Mouse (Mus musculus): ENCODE data around the gene Slc25a13. TPM values are rescaled to one million over a fixed set of nuclear protein-coding genes. Genes with fewer than 3 reads are reported as not detected.

Gene Slc25a13
- polyA plus RNA-seq (2015; fragmentation: Nextera tagmentation; extraction: Ambion mirVana), result 47.3 and 48.2 TPM in 2 replicates

DNA sequence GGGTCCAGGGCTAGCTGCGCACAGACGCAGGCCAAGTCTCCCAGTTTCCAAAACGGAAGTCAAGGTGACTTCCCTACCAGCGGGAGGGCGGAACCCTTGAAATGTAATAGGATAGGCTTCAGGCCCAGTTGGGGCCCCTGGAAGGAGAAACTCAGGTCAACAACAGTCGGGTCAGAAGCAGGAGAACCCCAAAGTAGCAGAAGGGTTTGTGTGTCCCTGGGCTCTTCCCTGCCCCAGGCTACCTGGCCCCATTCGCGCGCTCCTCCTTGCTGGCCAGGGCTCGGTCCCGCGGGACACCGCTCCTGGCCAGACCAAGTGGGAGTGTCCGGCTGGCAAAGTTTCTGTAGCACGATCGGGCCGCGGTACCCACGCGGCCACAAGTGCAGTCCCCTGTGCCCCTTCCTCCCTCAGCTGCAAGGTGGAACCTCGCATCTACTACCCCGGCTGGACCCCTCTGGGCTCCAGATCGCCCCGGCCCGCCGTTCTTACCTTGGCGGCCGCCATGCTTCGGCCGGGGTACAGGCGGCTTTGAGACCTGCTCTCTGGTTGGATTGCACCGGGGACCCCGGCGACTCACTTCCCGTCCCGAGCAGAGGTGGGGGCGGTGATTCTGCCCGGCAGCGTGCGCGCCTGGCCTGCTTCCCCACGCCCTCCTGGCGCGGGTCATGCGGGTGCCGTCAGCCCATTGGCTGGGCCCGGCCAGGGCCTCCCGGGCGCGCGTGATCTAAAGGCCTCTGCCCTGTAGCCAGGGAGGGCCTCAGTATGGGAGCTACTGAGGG, at the start of gene Slc25a13:
Gene Slc25a13 (minus strand): TSS at position 667 of the 779 bp plus-strand sequence.
- Histone ChIP-seq H3K9ac (peak within 1 kb of the TSS; percentile 77), H3K4me2 (replicated peaks) (peak within 1 kb of the TSS; percentile 84), H3K4me3 (replicated peaks) (peak within 1 kb of the TSS; percentile 71), H3K27ac (0 out of 2 replicates have a peak within 1 kb of the TSS, but pooled peaks have one; percentile 28), H3K4me1 (replicated peaks) (no peaks in the 10 kb centered on the region), H3K9me3 (no peaks in the 10 kb centered on the region), H3K36me3 (no peaks in the 10 kb centered on the region), H3K27me3 (replicated peaks) (no peaks in the 10 kb centered on the region)
- WGBS, result under 1% methylated on average over 51 of the region's 51 CpGs
- ATAC-seq, result peak; percentile 97

DNA sequence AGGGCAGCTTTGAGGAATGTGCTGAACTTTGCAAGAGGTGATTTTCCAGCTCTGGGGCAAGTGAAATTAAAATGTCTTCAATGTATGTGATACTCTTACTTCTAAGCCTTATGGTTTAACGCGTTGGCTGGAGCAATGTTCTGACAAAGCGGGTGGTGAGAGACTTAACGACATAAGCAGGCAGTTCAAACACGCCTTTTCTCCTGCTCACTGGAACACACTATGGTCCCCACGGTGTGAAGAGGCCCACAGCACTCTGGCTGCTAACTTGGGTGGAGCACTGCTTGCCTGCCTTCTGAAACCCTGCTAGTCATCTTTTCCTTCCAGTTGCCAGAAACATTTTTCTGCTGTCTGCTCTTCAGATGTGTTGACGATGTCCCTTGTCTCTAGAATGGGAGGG, 48.8 kb upstream of the Slc25a13 start:
- no peaks in the 10 kb centered on the region for H3K4me1 ChIP-seq (replicated peaks)
- 86% methylated on average over 7 of the region's 7 CpGs for WGBS
- no peak for ATAC-seq
- no peaks in the 10 kb centered on the region for H3K9me3 ChIP-seq
- H3K36me3 ChIP-seq, result no peaks in the 10 kb centered on the region
- H3K27ac ChIP-seq, result no peak overlapping the region
- H3K4me2 ChIP-seq (replicated peaks), result no peak overlapping the region
- H3K27me3 ChIP-seq (replicated peaks), result no peaks in the 10 kb centered on the region
- H3K9ac ChIP-seq, result no peak overlapping the region
- no peak overlapping the region for H3K4me3 ChIP-seq (replicated peaks)

DNA sequence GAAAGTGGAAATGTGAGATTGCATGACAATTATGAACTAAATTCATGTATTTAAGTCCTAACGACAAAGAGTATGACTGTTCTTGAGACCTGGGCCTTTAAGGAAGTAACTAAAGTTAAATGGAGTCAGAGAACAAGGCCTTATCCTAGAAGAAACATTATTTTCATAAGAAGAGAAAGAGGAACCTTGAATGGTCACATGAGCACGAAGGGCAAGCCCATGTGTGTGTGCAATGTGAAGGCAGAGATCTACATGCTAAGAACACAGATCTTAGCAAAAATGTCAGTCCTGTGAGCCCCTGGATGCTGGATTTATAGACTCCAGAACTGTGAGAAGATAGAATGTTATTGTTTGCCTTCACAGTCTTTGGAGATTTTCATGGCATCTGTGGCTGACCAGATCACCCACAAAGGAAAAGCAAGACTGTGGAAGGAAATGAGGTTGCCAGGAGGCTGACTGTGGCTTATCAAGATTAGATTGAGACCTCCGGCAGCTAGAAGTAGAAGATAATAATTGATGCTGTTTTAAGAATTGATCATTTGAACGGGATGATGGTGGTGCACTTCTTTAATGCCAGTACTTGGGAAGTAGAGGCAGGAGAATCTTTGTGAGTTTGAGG, 46.4 kb upstream of the Slc25a13 start:
- H3K9ac ChIP-seq, result no peak overlapping the region
- H3K27ac ChIP-seq, result no peak overlapping the region
- WGBS, result 80% methylated on average over 4 of the region's 4 CpGs
- H3K4me2 ChIP-seq (replicated peaks), result no peak overlapping the region
- no peak for ATAC-seq
- no peaks in the 10 kb centered on the region for H3K9me3 ChIP-seq
- H3K27me3 ChIP-seq (replicated peaks), result no peaks in the 10 kb centered on the region
- H3K4me1 ChIP-seq (replicated peaks), result no peaks in the 10 kb centered on the region
- no peaks in the 10 kb centered on the region for H3K36me3 ChIP-seq
- no peak overlapping the region for H3K4me3 ChIP-seq (replicated peaks)

DNA sequence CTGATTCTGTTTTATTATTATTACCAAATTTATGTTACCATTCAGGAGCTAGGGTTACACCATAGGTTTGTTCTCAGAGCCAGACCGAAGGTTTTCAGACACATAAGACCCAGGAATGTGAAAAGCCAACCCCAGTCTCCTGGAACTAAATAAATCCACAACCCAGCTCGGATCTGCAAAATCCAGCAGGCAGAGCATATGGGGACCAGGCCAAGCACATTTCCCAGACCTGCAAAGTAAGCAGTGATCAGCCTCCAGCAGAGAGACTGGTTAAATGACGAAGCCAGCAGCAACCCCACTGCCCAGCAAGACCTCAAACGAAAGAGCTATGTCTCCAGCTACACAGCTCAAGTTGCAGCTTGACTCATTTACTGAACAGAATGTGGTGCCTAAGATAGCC, 43.9 kb upstream of the Slc25a13 start:
- H3K36me3 ChIP-seq, result no peaks in the 10 kb centered on the region
- H3K27ac ChIP-seq, result no peak overlapping the region
- H3K9ac ChIP-seq, result no peak overlapping the region
- ATAC-seq, result no peak
- no peak overlapping the region for H3K4me2 ChIP-seq (replicated peaks)
- H3K27me3 ChIP-seq (replicated peaks), result no peaks in the 10 kb centered on the region
- no peaks in the 10 kb centered on the region for H3K9me3 ChIP-seq
- no peak overlapping the region for H3K4me3 ChIP-seq (replicated peaks)
- no peaks in the 10 kb centered on the region for H3K4me1 ChIP-seq (replicated peaks)
- WGBS, result 55% methylated on average over 4 of the region's 4 CpGs

DNA sequence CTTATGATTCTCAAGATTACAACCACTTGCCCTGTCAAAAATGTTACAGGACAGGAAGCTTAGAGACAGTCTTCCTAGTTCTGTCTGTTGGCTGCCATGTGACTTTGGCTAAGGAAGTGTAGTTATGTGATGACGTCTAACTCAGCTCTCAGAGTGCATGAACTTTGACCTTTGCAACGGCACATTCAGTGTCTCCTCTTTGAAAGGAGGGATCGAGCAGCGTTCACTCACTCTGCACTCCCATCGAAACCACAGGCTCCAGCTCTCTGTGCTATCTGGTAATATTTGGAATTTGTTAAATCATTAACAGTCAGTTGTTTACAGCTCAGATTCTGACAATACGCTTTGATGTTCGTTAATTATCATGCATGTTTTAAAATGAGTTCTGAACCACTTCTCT, 31.5 kb upstream of the Slc25a13 start:
- Histone ChIP-seq H3K9ac (no peak overlapping the region), H3K36me3 (no peaks in the 10 kb centered on the region), H3K4me2 (replicated peaks) (no peak overlapping the region), H3K4me3 (replicated peaks) (no peak overlapping the region), H3K27ac (no peak overlapping the region), H3K27me3 (replicated peaks) (no peaks in the 10 kb centered on the region), H3K9me3 (no peaks in the 10 kb centered on the region), H3K4me1 (replicated peaks) (no peaks in the 10 kb centered on the region)
- WGBS, result 47% methylated on average over 7 of the region's 7 CpGs
- ATAC-seq, result no peak

DNA sequence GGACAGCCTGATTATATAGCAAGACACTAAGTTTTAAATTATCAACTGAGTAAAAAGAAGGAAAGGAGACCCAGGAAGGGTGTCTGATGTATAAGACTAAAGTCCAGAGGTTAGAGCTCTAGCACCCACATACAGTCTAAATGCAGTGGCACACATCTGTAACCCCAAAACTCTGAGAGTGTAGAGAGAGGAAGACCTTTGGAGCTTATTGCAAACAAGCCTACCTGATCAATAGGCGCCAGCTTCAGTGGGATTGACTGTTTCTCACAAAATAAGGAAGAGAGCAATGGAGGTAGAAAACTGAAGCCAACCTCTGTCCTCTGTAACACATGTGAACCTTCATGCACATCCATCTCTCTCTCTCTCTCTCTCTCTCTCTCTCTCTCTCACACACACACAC, 26.9 kb upstream of the Slc25a13 start:
- Histone ChIP-seq H3K4me1 (replicated peaks) (no peaks in the 10 kb centered on the region), H3K9me3 (no peaks in the 10 kb centered on the region), H3K36me3 (no peaks in the 10 kb centered on the region), H3K27ac (no peak overlapping the region), H3K27me3 (replicated peaks) (no peaks in the 10 kb centered on the region), H3K4me3 (replicated peaks) (no peak overlapping the region), H3K9ac (no peak overlapping the region), H3K4me2 (replicated peaks) (no peak overlapping the region)
- WGBS, result 91% methylated on average over 1 of the region's 1 CpGs
- no peak for ATAC-seq

DNA sequence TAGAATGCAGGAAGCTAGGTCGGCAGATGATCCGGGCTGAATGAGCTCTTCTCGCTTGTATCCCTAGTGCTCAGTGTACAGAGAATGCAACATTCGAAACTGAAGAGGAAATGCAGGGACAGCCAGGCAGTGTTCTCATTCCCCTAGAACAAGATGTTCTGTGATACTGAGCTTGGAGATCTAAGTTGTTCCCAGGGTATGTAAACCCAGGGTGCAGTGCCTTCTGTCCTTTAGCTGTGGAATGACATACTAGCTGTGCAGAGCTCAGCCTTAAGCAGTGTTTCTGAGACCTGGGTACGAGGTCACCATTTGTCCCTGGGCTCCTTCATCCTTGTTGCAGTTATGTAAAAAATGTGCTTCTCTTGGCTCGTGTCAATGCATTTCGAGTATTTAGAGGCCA, 25.1 kb upstream of the Slc25a13 start:
- no peak for ATAC-seq
- H3K27ac ChIP-seq, result no peak overlapping the region
- no peaks in the 10 kb centered on the region for H3K27me3 ChIP-seq (replicated peaks)
- WGBS, result 65% methylated on average over 7 of the region's 7 CpGs
- H3K4me3 ChIP-seq (replicated peaks), result no peak overlapping the region
- H3K4me2 ChIP-seq (replicated peaks), result no peak overlapping the region
- no peaks in the 10 kb centered on the region for H3K9me3 ChIP-seq
- no peaks in the 10 kb centered on the region for H3K4me1 ChIP-seq (replicated peaks)
- no peak overlapping the region for H3K9ac ChIP-seq
- H3K36me3 ChIP-seq, result no peaks in the 10 kb centered on the region

DNA sequence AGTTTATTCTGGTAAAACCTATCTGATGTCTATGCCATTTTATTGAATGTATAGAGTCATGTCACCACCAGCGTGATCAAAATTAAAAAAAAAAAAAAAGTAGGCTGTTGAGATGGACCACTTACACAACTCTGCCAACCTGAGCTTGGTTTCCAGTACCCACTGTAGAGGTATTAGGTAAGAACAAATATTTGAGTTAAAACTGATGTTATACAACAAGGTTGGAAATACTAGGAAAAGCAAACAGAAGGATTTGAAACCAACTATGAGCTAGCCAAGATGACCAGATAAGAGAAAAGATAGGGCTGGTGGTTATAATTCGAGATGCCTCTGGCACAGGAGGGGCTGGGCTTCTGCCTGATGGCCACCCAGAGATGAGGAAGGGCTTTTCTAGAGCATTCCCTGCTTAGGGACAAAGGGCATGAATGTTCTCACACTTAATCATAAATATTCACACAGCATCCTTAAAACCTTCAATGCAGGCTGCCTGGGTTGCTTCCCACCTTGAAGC, 19.9 kb upstream of the Slc25a13 start:
- WGBS, result 88% methylated on average over 2 of the region's 2 CpGs
- Histone ChIP-seq H3K27ac (no peak overlapping the region), H3K4me1 (replicated peaks) (no peaks in the 10 kb centered on the region), H3K36me3 (no peaks in the 10 kb centered on the region), H3K9me3 (no peaks in the 10 kb centered on the region), H3K4me3 (replicated peaks) (no peak overlapping the region), H3K4me2 (replicated peaks) (no peak overlapping the region), H3K27me3 (replicated peaks) (no peaks in the 10 kb centered on the region), H3K9ac (no peak overlapping the region)
- ATAC-seq, result no peak

DNA sequence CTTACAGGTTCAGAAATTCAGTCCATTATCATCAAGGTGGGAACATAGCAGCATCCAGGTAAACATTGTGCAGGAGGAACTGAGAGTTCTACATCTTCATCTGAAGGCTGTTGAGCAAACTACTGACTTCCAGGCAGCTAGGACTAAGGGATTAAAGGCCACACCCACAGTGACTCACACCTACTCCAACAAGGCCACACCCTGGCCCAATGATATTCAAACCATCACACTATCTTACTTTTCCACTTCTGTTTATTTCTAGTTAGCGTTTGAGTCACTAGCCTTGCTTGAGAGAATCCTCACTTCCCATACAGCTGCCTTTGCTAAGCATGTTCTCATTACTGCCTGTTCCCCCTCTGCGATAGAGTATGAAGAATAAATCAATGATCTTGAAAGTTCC, 13.3 kb upstream of the Slc25a13 start:
- no peak overlapping the region for H3K4me2 ChIP-seq (replicated peaks)
- ATAC-seq, result no peak

DNA sequence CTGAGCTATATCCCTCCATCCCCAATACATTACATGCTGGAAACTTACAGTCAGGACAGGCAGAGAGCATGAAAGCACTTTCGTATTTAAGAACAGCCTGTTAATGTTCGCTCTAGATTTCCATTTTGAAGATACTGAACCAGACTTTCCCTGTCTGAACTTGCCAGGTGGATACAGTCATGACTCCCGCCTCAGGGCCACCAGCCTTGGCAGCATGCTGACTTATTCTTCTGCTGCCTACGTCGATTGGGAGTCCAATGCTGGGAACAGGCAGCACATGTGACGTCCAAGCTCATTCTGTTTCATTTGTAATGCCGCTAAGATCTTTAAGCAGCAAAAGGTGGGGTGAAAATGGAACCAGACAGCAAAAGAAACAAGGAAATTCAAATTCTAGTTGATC, 5.7 kb upstream of the Slc25a13 start:
- H3K4me2 ChIP-seq (replicated peaks), result no peak overlapping the region
- 65% methylated on average over 7 of the region's 7 CpGs for WGBS

More for the DNA sequence above, 13.3 kb upstream of the Slc25a13 start:
- Histone ChIP-seq H3K4me3 (replicated peaks) (no peak overlapping the region), H3K36me3 (no peaks in the 10 kb centered on the region), H3K27me3 (replicated peaks) (no peaks in the 10 kb centered on the region), H3K9me3 (no peaks in the 10 kb centered on the region), H3K4me1 (replicated peaks) (no peaks in the 10 kb centered on the region), H3K27ac (no peak overlapping the region), H3K9ac (no peak overlapping the region)
- 87% methylated on average over 2 of the region's 2 CpGs for WGBS

DNA sequence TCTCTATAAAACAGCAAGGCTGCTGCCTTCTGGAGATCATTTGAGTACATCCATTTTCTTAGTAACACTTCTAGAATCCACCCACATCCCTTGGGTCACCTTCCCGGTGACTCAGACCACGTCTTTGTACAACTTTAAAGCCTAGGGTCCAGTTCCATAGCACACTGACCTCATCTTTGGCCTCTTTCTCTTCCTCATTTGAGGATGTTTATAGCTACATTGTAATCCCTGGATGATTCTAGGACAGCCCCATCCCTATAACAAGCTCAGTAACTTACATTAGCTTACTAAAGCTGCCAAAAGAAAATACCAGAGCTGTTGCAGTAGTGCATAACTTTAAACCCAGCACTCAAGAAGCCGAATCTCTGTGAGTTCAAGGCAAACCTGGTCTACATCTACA, 3.6 kb upstream of the Slc25a13 start:
- no peak for ATAC-seq
- H3K9ac ChIP-seq, result no peak overlapping the region
- H3K4me2 ChIP-seq (replicated peaks), result no peak overlapping the region
- H3K27me3 ChIP-seq (replicated peaks), result no peaks in the 10 kb centered on the region
- no peaks in the 10 kb centered on the region for H3K9me3 ChIP-seq
- H3K36me3 ChIP-seq, result no peaks in the 10 kb centered on the region
- H3K4me1 ChIP-seq (replicated peaks), result no peaks in the 10 kb centered on the region
- no peak overlapping the region for H3K4me3 ChIP-seq (replicated peaks)
- 78% methylated on average over 3 of the region's 3 CpGs for WGBS
- no peak overlapping the region for H3K27ac ChIP-seq

More for the DNA sequence above, 5.7 kb upstream of the Slc25a13 start:
- H3K36me3 ChIP-seq, result no peaks in the 10 kb centered on the region
- H3K27me3 ChIP-seq (replicated peaks), result no peaks in the 10 kb centered on the region
- no peak overlapping the region for H3K4me3 ChIP-seq (replicated peaks)
- no peaks in the 10 kb centered on the region for H3K9me3 ChIP-seq
- no peaks in the 10 kb centered on the region for H3K4me1 ChIP-seq (replicated peaks)
- no peak overlapping the region for H3K27ac ChIP-seq
- H3K9ac ChIP-seq, result no peak overlapping the region
- no peak for ATAC-seq

DNA sequence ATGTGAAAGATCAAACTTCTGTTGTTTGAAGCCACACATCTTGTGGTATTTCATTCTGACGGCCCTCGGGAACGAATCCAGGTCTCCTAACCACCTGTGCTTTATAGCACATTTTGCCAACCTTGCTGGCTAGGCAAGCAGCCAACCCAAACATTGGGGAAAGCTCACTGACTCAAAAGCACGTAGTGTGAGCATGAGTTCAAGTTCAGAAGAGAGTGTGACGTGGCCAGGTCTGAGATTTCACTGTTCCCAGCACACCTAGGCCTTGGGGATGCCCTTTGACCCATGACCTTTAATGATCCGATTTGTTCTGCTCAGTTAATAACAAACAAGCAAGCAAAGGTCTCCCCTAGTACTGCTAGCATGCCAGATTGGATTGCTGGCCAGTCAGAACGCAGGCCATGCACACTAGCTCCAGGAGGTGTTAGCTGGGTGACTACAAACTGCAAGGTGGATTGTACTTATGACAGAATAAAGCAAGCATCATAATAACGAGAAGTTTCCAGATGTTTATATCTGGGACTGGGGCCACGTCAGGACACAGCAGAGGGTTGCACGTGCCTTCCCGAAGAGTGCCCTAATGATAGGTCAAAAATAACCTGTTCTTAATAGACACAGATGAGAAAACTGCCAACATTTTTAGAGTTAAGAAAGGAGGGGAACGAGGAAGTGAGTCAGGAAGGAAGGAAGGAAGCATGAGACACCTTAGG, 2.8 kb upstream of the Slc25a13 start:
- Histone ChIP-seq H3K36me3 (no peaks in the 10 kb centered on the region), H3K27me3 (replicated peaks) (no peaks in the 10 kb centered on the region), H3K4me1 (replicated peaks) (no peaks in the 10 kb centered on the region), H3K9me3 (no peaks in the 10 kb centered on the region), H3K27ac (no peak overlapping the region), H3K4me2 (replicated peaks) (no peak overlapping the region), H3K9ac (no peak overlapping the region), H3K4me3 (replicated peaks) (no peak overlapping the region)
- ATAC-seq, result no peak
- 65% methylated on average over 12 of the region's 12 CpGs for WGBS

All from intestine, embryonic 15.5 days (tissue).